ENCODE assay signal across 15 mouse cellular contexts in genomic region chr5:73540511-73540871, GRCm38 (mm10). TPM values are rescaled to one million over a fixed set of nuclear protein-coding genes. Genes with fewer than 3 reads are reported as not detected.
A peak's percentile ranks its signal among the peaks of the same experiment; 100 is the strongest.
DNase-seq lines count a peak whose midpoint lies in the region; ATAC-seq and TF ChIP-seq lines count a peak whose summit lies in the region.
"Had no signal": no experiment of that assay in that cellular context is flagged by ENCODE, and none has a peak within 500 bp of the region (broad histone marks: within the 10 kb centered on the region; RNA-seq: fewer than 3 reads in every experiment).

No protein-coding gene starts in this region.

- no peak overlapping the region for H3K9ac ChIP-seq in hindbrain, embryonic 13.5 days
- no peak overlapping the region for H3K9ac ChIP-seq in hindbrain, embryonic 12.5 days
- H3K9ac ChIP-seq: heart, embryonic 15.5 days; hindbrain, embryonic 14.5 days; liver, embryonic 12.5 days; liver, postnatal 0 days had no signal

- 94% methylated on average over 2 of the region's 2 CpGs for WGBS in hindbrain, embryonic 13.5 days
- WGBS in hindbrain, embryonic 12.5 days = 86% methylated on average over 2 of the region's 2 CpGs

- 0 out of 2 replicates have a peak, but pooled peaks cover 3% of the 10 kb centered on the region for H3K4me1 ChIP-seq in hindbrain, embryonic 13.5 days (replicated peaks)
- no peaks in the 10 kb centered on the region for H3K4me1 ChIP-seq in hindbrain, embryonic 12.5 days
- H3K4me1 ChIP-seq: heart, embryonic 10.5 days; heart, embryonic 15.5 days; liver, embryonic 12.5 days had no signal

- DNase-seq in layer of hippocampus, adult 2 months (ENCODE audit: low spot score in 2 of 2) = no peak
- DNase-seq in layer of hippocampus, postnatal 14 days (ENCODE audit: low spot score in 2 of 2) = no peak
- no peak for DNase-seq in cerebellum, postnatal 25 days

- H3K27ac ChIP-seq in hindbrain, embryonic 13.5 days = no peak overlapping the region
- H3K27ac ChIP-seq in hindbrain, embryonic 12.5 days = no peak overlapping the region
- H3K27ac ChIP-seq in layer of hippocampus, adult 2 months = peak overlapping the region; percentile 50; the same call in 1 of the 2 replicates
- H3K27ac ChIP-seq: heart, embryonic 10.5 days; heart, embryonic 15.5 days; hindbrain, embryonic 14.5 days; liver, embryonic 12.5 days had no signal

- peak; percentile 34; the same call in 1 of the 2 replicates for ATAC-seq in hindbrain, embryonic 13.5 days (ENCODE audit: low FRiP score)
- ATAC-seq in hindbrain, embryonic 12.5 days (ENCODE audit: low FRiP score) = no peak
- ATAC-seq in CD4-positive, CD25-positive, alpha-beta regulatory T cell, adult 4 months = peak; percentile 8
- ATAC-seq in megakaryocyte progenitor cell, adult 5-6 weeks (replicated peaks; ENCODE audit: poor library complexity) = 0 out of 2 replicates have a peak, but pooled peaks have one; percentile 9
- ATAC-seq: liver, embryonic 12.5 days; liver, postnatal 0 days had no signal

- H3K27me3 ChIP-seq in hindbrain, embryonic 13.5 days = no peaks in the 10 kb centered on the region
- H3K27me3 ChIP-seq in hindbrain, embryonic 12.5 days = no peaks in the 10 kb centered on the region
- H3K27me3 ChIP-seq: CH12.LX; heart, embryonic 15.5 days; liver, embryonic 12.5 days; megakaryocyte, embryonic 14.5 days had no signal

- no peaks in the 10 kb centered on the region for H3K9me3 ChIP-seq in hindbrain, embryonic 13.5 days
- H3K9me3 ChIP-seq in hindbrain, embryonic 12.5 days (replicated peaks) = no peaks in the 10 kb centered on the region
- H3K9me3 ChIP-seq: heart, embryonic 10.5 days; heart, embryonic 15.5 days; liver, embryonic 12.5 days; megakaryocyte, embryonic 14.5 days had no signal

- H3K36me3 ChIP-seq in hindbrain, embryonic 13.5 days = peaks cover 59% of the 10 kb centered on the region
- H3K36me3 ChIP-seq in hindbrain, embryonic 12.5 days = peaks cover 46% of the 10 kb centered on the region
- H3K36me3 ChIP-seq: heart, embryonic 15.5 days had no signal

- H3K4me2 ChIP-seq in hindbrain, embryonic 13.5 days = no peak overlapping the region
- H3K4me2 ChIP-seq in hindbrain, embryonic 12.5 days (replicated peaks) = no peak overlapping the region
- H3K4me2 ChIP-seq: heart, embryonic 15.5 days; hindbrain, embryonic 14.5 days; liver, embryonic 12.5 days had no signal

- H3K4me3 ChIP-seq in hindbrain, embryonic 13.5 days = no peak overlapping the region
- no peak overlapping the region for H3K4me3 ChIP-seq in hindbrain, embryonic 12.5 days
- H3K4me3 ChIP-seq in layer of hippocampus, adult 2 months = no peak overlapping the region
- H3K4me3 ChIP-seq: erythroblast, embryonic 14.5 days; heart, embryonic 10.5 days; heart, embryonic 15.5 days; liver, embryonic 12.5 days; megakaryocyte, embryonic 14.5 days had no signal

- TF ChIP-seq CTCF in layer of hippocampus, adult 2 months (conservative IDR thresholded peaks at IDR 0.05) = no peak

RNA-seq across cellular contexts. Expression of gene Dcun1d4, which starts 59.7 kb away (rescaled TPM):
- polyA plus RNA-seq in hindbrain, embryonic 13.5 days (2015; fragmentation: Nextera tagmentation; extraction: Ambion mirVana) = 53.0 and 59.4 TPM in 2 replicates
- polyA plus RNA-seq in hindbrain, embryonic 12.5 days (2016; fragmentation: Nextera tagmentation; extraction: Ambion mirVana) = 58.4 and 67.4 TPM in 2 replicates
- total RNA-seq in layer of hippocampus, adult 2 months (2021) = 100 to 1,000 TPM; 124 to 132 TPM
- 100 to 1,000 TPM; 116 to 120 TPM for total RNA-seq in layer of hippocampus, postnatal 14 days (2021)
- polyA plus RNA-seq in CD4-positive, CD25-positive, alpha-beta regulatory T cell, adult 4 months (2017; shearing (Covaris generic)) = 10 to 100 TPM; 14.7 to 15.1 TPM
- total RNA-seq in megakaryocyte progenitor cell, adult 5-6 weeks (2015) = 3.5 and 11.1 TPM in 2 replicates
- total RNA-seq in megakaryocyte progenitor cell, adult 5-6 weeks (2017) = 6.6 and 19.9 TPM in 2 replicates
- polyA plus RNA-seq: erythroblast, embryonic 14.5 days had no signal

Comparison
In these comparisons a context has a peak if more than half of its experiments do, and no peak if none do; other contexts are left out.
1. RNA of gene Dcun1d4, which starts 59.7 kb away (total RNA-seq): 124 to 132 TPM in layer of hippocampus, adult 2 months and 116 to 120 TPM in layer of hippocampus, postnatal 14 days; 3.5 to 19.9 TPM in megakaryocyte progenitor cell, adult 5-6 weeks; every median in the first group is over 4 times any median in the second.